Mouse (Mus musculus) lung, embryonic 16.5 days (tissue): ENCODE measurements at regions not wholly inside any gene's neighbourhood (a gene's known extent, or its start where the extent isn't known, plus 50 kb on each side); places are given as distances from the start of the nearest gene placed in this dataset.

Experiments
- ATAC-seq: fragments of 200-750 bp; cut with Nextera tagmentation; 2 replicates; pipeline ENCODE4 v1.8.0; 2017; ENCODE audit warnings: low read depth, mild to moderate bottlenecking, moderate library complexity
- H3K27ac ChIP-seq: fragments of 300-500 bp; sonication (generic); 2 replicates; pipeline ENCODE4 v1.5.1; 2014; ENCODE audit warnings: mild to moderate bottlenecking, control low read depth, low read length
- H3K27me3 ChIP-seq: fragments of 300-500 bp; sonication (generic); 2 replicates; pipeline ENCODE4 v1.6.1; 2014; ENCODE audit warnings: low read depth, low read length, mixed read lengths; ENCODE audit not compliant: control insufficient read depth, insufficient read depth
- H3K36me3 ChIP-seq: fragments of 300-500 bp; sonication (generic); 2 replicates; pipeline ENCODE4 v1.6.1; 2014; ENCODE audit warnings: low read length; ENCODE audit not compliant: control insufficient read depth, insufficient read depth
- H3K4me1 ChIP-seq: fragments of 300-500 bp; sonication (generic); replicated peaks from 2 replicates; pipeline ENCODE4 v1.6.1; 2014; ENCODE audit warnings: low read length, mixed read lengths; ENCODE audit not compliant: control insufficient read depth, insufficient read depth
- H3K4me2 ChIP-seq: fragments of 300-500 bp; sonication (generic); 2 replicates; pipeline ENCODE4 v1.6.1; 2014; ENCODE audit warnings: low read depth, low read length, control low read depth
- H3K4me3 ChIP-seq: fragments of 300-500 bp; sonication (generic); 2 replicates; pipeline ENCODE4 v1.5.1; 2014; ENCODE audit warnings: mild to moderate bottlenecking, low read length, control low read depth
- H3K9ac ChIP-seq: fragments of 300-500 bp; sonication (generic); 2 replicates; pipeline ENCODE4 v1.6.1; 2014; ENCODE audit warnings: low read length, control low read depth
- H3K9me3 ChIP-seq: fragments of 300-500 bp; sonication (generic); 2 replicates; pipeline ENCODE4 v1.6.1; 2016; ENCODE audit warnings: low read length; ENCODE audit not compliant: control insufficient read depth
- WGBS: fragments of 180-500 bp; shearing (Covaris S2); extraction: QIAGEN DNeasy Blood & Tissue Kit; methylation state at CpG from one replicate; pipeline ENCODE4 v1.1.7; 2014; 5-methylcytosine and 5-hydroxymethylcytosine counted together

GRCm38 (mm10) chr10:8951236-8951825 is 65.5 kb upstream of the Sash1 start:
- ATAC-seq: no peak
- WGBS: 63% methylated on average over 10 of the region's 10 CpGs
- H3K4me2 ChIP-seq: no peak overlapping the region
- H3K27ac ChIP-seq: no peak overlapping the region
- H3K9me3 ChIP-seq: no peaks in the 10 kb centered on the region
- no peak overlapping the region for H3K9ac ChIP-seq
- peaks cover 6% of the 10 kb centered on the region for H3K4me1 ChIP-seq
- H3K4me3 ChIP-seq: no peak overlapping the region
- H3K27me3 ChIP-seq: no peaks in the 10 kb centered on the region
- H3K36me3 ChIP-seq: no peaks in the 10 kb centered on the region

- Histone ChIP-seq H3K36me3 (no peaks in the 10 kb centered on the region), H3K9me3 (no peaks in the 10 kb centered on the region), H3K4me1 (peaks cover 6% of the 10 kb centered on the region), H3K4me2 (no peak overlapping the region), H3K27me3 (no peaks in the 10 kb centered on the region), H3K27ac (no peak overlapping the region), H3K4me3 (no peak overlapping the region), H3K9ac (no peak overlapping the region)
- no peak for ATAC-seq
- WGBS: 61% methylated on average over 3 of the region's 3 CpGs
Measured at GRCm38 (mm10) chr10:8948227-8948626, 62.4 kb upstream of the Sash1 start.

- Histone ChIP-seq H3K27ac (peak overlapping the region; percentile 70), H3K4me1 (no peaks in the 10 kb centered on the region), H3K27me3 (no peaks in the 10 kb centered on the region), H3K4me2 (peak overlapping the region; percentile 43), H3K9ac (peak overlapping the region; percentile 39; the same call in 1 of the 2 replicates), H3K4me3 (peak overlapping the region; percentile 4), H3K36me3 (no peaks in the 10 kb centered on the region), H3K9me3 (no peaks in the 10 kb centered on the region)
- ATAC-seq: peak; percentile 79
- WGBS: 25% methylated on average over 17 of the region's 17 CpGs
Measured at GRCm38 (mm10) chr10:8945195-8945751, 59.4 kb upstream of the Sash1 start.

- no peak overlapping the region for H3K27ac ChIP-seq
- no peaks in the 10 kb centered on the region for H3K4me1 ChIP-seq
- H3K27me3 ChIP-seq: no peaks in the 10 kb centered on the region
- no peak for ATAC-seq
- no peak overlapping the region for H3K4me3 ChIP-seq
- no peaks in the 10 kb centered on the region for H3K9me3 ChIP-seq
- no peaks in the 10 kb centered on the region for H3K36me3 ChIP-seq
- H3K4me2 ChIP-seq: peak overlapping the region; percentile 43; the same call in 1 of the 2 replicates
- WGBS: 61% methylated on average over 5 of the region's 5 CpGs
- no peak overlapping the region for H3K9ac ChIP-seq
Measured at GRCm38 (mm10) chr10:8944586-8944985, 58.7 kb upstream of the Sash1 start.

GRCm38 (mm10) chr10:8943698-8944097 is 57.8 kb upstream of the Sash1 start:
- H3K9ac ChIP-seq: no peak overlapping the region
- 82% methylated on average over 6 of the region's 6 CpGs for WGBS
- no peak overlapping the region for H3K4me2 ChIP-seq
- H3K27ac ChIP-seq: no peak overlapping the region
- no peaks in the 10 kb centered on the region for H3K4me1 ChIP-seq
- no peaks in the 10 kb centered on the region for H3K27me3 ChIP-seq
- no peaks in the 10 kb centered on the region for H3K9me3 ChIP-seq
- H3K4me3 ChIP-seq: no peak overlapping the region
- H3K36me3 ChIP-seq: no peaks in the 10 kb centered on the region
- no peak for ATAC-seq

GRCm38 (mm10) chr10:8942967-8943471 is 57.1 kb upstream of the Sash1 start:
- H3K4me1 ChIP-seq: no peaks in the 10 kb centered on the region
- 86% methylated on average over 6 of the region's 6 CpGs for WGBS
- H3K27ac ChIP-seq: no peak overlapping the region
- no peaks in the 10 kb centered on the region for H3K9me3 ChIP-seq
- H3K4me2 ChIP-seq: no peak overlapping the region
- no peak for ATAC-seq
- H3K9ac ChIP-seq: no peak overlapping the region
- H3K27me3 ChIP-seq: no peaks in the 10 kb centered on the region
- H3K4me3 ChIP-seq: no peak overlapping the region
- H3K36me3 ChIP-seq: no peaks in the 10 kb centered on the region

GRCm38 (mm10) chr10:8936369-8936768 is 50.5 kb upstream of the Sash1 start:
- WGBS: 71% methylated on average over 4 of the region's 4 CpGs
- no peaks in the 10 kb centered on the region; the same call in 1 of the 2 replicates for H3K4me1 ChIP-seq
- H3K4me3 ChIP-seq: no peak overlapping the region
- no peaks in the 10 kb centered on the region for H3K27me3 ChIP-seq
- no peak overlapping the region for H3K4me2 ChIP-seq
- H3K9me3 ChIP-seq: no peaks in the 10 kb centered on the region
- no peak for ATAC-seq
- H3K27ac ChIP-seq: no peak overlapping the region
- no peaks in the 10 kb centered on the region for H3K36me3 ChIP-seq
- H3K9ac ChIP-seq: no peak overlapping the region
